Mouse (Mus musculus): Measurements from ENCODE around the gene Arhgap9.

DNA sequence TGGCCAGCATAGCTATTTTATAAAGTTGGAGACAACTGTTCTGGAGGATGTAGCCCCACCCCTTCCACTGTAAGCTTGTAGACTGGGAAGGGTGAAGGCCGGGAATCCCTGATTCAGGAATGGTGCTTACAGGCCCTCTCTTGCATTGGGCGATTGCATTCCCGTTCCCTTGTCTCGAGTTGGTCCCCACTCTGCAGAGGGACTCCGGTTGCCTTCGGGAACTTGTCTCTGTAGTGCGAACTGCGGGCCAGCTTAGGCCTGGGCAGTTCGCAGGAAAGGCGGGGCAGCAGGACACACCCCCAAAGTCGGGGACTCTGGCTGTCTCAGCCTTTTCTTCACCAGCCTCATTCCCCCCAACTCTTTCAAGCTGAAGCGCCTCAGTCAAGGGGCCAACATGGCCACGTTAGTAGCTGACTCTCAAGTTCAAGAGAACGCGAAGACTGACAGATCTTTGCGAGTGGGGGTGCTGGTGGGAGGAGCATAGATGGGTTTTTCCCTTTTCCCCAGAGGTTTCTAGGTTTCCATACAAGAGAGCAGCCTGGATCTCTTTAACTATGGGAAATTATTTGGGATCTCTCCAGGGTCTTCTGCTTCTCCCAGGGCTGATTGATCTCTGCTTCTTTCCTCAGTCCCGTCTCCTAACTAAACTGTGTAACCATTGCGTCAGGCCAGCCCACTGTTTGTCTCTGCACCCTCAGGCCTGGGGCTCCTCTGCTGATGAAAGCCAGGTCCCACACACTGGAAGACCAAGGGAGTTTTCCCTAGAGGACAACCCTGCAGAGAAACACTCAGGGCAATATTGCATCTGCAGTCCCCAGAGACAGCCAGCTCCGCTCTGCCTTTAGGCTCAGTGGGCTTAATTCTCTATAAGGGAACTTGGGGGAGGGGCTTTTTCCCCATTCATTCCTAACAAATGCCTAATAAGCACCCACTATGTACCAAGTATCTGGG lies 30.6 kb upstream of the Arhgap9 start:
- TF ChIP-seq CTCF (IDR thresholded peaks at IDR 0.05; ENCODE audit: low read depth) = no peak
- no peak for TF ChIP-seq EP300 (IDR thresholded peaks at IDR 0.05; ENCODE audit: low read depth)
